Mouse (Mus musculus) v-Abl transformed pro-B cells (cell line): ENCODE data around the gene Rab29.
"Not testable (repeated sequence)": the region's sequence is repeated elsewhere in the genome, so short reads cannot be mapped to it uniquely, and the experiment has no call there.

ENCODE experiments used
- in situ Hi-C, 2 experiments: fragments of 400-800 bp; cut with MboI; formaldehyde crosslinking; loops; one replicate each; pipeline ENCODE4 v1.15.1; 2025; ENCODE audit not compliant: unreplicated experiment in 2 of 2

The Rab29 gene

DNA sequence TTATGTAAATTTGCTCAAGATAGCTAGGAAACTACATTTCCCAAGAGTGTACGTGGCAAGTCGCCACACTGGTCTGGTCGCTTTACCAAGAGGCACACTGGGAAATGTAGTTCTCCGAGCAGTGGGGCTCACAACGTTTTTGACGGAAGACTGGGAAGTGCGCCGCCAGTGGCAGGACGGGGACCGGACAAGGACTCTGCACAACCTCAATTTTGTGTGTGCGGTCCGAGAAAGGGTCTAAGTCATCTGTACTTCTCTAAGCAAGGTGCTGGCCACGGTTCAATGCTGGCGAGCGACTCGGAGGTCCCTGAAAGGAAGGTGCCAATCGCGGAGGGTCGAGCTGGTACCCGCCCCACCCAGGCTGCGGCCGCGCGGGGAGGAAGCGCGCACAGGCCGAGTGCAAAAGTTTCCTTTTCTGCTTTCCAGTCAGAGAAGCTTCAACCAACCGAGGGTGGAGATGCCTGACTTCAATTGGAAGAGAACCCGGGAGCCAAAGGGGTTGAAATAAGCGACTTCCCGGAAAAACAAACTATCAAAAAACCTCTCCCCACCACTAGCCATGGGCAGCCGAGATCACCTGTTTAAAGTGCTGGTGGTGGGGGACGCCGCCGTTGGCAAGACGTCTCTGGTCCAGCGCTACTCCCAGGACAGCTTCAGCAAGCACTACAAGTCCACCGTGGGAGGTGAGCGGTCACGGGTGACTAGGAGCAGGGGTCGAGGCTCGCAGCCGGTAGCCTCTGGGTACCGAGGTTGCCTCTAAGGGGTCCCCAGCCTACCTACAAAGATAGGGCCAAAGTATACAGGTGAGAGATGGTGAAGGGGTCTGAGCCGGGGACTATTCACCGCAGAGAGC, at the start of gene Rab29:
Gene Rab29, plus strand, starts transcription at position 132 of the 853 bp plus-strand sequence.
- in situ Hi-C loops, result loop anchor here in 1 of 2 experiments (5.0 kb wide), 1 partner anchor 35 kb away; no protein-coding TSS in a partner anchor

DNA sequence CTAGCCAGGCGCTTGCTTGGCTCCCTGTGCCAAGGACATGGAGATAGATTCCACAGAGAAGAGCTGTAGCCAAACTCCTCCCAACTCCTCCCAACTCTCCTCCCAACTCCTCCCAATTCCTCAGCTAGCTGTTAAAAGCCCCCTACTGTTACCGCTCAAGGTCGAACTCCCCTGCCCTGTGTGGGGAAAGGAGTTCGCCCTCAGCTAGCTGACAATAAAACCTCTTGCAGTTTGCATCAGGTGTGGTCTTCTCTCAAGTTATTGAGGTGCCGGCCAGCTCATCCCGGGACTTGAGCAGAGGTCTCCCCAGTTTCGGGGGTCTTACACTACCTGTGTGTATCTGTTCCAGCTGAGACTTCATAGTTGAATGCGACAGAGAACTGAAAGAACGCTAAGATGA, 46.7 kb upstream of the Rab29 start:
- in situ Hi-C loops, result not testable (repeated sequence)

DNA sequence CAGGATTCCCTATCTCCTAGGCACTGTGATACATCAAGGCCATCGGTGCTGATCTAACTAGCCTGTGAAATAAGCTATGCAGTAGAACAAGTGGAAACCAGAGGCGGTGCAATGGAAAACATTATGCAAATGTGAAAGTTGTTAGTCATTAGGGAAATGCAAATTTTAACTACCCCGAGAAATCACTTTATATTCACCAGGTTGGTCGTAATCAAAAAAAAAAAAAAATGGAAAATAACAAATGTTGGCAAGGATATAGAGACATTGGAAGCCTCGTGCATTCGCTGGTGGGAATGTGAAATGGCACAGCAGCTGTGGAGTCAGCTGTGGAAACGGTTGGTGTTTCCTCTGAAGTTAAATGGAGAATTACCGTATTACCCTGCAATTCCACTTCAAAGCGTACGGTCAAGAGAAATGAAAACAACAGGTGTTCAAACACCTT, 46.1 kb upstream of the Rab29 start:
- in situ Hi-C loops, result no loop called here

DNA sequence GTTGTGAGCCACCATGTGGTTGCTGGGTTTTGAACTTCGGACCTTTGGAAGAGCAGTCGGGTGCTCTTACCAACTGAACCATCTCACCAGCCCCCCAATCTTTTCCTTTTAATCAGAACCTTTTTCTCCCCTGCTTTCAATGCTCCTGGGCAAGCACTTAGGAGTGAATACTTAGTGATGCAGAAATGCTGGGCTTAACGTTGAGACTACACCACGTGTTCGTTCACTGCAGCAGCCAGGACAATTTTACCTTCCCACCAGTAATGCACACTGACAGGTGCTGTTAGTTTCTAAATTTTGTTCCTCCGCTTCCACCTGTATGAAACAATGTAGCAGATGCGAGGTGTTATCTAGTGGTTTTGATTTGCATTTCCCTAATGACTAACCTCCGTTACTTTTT, 44.7 kb upstream of the Rab29 start:
- in situ Hi-C loops, result no loop called here

DNA sequence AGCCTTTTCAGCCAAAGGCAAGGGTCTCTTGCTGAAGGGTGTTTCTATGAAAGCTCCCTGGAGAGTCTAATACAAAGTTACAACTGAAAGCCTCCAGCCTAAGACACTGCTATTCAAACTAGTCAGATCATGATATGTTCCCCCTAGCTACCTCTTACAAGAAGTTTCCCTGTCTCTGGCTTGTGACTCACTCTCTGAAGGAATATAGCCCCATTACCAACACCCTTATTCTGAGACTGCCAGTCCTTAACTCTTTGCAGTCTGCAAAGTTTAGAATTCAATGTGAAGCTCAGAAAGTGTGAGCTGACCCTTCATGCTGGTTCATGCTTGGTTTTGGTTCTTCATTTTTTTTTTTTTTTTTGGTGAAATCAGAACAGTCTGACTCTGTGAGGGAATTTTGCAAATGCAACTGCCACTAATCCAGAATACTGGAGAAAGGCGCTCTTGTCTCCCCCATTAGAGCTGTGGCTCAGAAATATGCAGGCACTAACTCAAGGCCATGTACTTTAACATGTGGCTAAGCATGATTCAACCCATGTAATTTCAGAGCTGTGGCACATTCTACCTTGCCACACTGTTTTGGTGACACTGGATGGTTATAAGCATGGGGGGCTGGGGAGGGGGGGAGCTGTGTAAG, 44.0 kb upstream of the Rab29 start:
- in situ Hi-C loops, result no loop called here

DNA sequence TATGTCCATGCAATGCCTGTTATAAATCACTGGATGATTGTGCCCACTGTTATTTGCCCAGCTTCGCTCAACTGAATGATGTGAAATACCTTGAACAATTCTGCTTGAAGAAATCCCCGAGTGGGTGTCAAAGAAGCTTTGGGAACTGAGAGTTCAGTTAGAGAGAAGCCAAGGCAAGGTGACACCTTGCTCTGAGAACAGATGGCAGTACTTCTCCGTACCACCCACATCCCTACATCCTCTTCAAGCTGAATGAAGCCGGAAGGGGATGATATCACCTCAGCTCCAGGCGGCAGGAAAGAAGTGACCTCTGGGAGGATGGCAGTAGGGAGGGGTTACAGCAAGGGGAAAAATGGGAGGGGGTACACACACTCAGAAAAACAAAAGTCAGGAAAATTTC, 43.5 kb upstream of the Rab29 start:
- in situ Hi-C loops, result no loop called here

DNA sequence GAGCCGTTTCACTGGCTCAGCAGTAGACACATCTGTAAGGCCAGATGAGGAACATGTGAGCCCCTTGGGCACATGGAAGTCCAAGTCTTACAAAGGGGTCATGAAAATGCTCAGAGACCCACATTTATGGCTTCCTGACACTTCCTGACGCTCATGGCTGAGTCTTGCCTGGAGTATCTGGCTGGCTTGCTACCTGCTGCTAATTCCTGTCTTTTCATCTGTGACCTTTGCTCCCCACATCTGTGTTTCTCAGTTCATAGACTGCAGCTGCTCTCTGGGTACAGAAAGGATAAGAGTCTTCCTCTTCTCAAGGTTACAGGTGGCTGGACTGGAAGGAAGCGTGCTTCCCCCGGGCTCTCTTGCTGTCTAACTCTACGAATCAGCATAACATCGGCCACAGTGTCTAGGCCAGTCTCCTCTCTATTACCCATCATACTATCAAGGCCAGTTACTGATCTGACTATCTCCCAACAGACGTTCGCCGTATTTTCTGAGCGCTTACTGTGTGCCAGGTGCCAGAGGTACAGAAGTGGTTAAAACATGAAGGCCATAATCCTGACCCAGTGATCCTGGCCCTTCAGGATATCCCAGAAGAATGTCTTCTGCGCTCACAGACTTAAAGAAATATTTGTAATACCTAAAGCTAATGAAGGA, 42.4 kb upstream of the Rab29 start:
- in situ Hi-C loops, result no loop called here

DNA sequence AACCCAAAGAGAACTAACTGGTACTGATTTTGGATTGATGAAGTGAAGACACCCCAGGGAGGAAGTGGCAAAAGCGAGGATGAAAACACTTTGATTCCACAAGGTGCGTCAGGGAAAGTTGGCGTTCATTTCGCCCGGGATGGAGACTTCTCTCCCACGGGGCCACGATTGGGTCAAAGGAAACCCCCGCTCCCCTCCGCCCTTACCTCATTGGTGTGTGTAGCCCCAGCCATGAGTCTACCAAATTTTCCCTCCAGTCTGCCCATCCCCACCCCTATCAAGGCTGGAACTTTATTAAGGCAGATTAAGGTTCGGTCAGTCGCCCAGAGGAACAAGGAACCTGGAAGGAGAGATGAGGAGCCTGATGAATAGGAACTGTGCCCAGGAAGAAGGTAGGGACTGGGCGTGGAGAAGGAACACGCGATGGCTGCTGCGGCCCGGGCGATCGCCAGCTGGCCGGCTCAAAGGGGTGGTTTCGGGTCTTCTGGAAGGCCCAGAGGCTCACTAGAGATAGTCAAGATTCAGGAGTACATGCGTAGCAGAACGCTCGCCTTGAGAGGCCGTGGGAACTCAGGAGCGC, 39.7 kb upstream of the Rab29 start, which contains the start of gene Slc41a1:
Gene Slc41a1, plus strand, starts transcription at position 287 of the 580 bp plus-strand sequence.
- in situ Hi-C loops, result no loop called here

DNA sequence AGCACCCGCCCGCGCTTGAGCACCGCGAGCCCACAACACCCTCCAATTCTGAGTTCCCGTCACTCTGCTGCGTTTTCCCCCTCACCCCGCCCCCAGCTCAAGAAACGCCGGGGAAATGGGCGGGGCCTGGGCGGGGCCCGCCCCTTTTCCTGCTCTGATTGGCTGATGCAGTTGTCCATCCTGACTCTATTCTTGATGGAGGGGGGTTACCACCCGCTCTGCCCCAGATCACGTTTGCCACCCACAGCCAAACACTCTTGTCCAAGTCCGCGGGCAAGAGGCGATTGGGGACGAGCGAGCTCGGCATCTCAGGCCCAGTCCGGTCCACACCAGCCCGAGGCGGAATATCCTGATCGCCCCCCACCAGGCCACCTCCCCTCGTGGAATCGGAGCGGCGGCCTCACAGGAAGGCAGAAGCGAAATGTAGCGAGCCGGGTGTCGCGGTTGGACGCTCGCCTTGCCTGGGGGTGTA, 39.2 kb upstream of the Rab29 start:
- in situ Hi-C loops, result no loop called here

DNA sequence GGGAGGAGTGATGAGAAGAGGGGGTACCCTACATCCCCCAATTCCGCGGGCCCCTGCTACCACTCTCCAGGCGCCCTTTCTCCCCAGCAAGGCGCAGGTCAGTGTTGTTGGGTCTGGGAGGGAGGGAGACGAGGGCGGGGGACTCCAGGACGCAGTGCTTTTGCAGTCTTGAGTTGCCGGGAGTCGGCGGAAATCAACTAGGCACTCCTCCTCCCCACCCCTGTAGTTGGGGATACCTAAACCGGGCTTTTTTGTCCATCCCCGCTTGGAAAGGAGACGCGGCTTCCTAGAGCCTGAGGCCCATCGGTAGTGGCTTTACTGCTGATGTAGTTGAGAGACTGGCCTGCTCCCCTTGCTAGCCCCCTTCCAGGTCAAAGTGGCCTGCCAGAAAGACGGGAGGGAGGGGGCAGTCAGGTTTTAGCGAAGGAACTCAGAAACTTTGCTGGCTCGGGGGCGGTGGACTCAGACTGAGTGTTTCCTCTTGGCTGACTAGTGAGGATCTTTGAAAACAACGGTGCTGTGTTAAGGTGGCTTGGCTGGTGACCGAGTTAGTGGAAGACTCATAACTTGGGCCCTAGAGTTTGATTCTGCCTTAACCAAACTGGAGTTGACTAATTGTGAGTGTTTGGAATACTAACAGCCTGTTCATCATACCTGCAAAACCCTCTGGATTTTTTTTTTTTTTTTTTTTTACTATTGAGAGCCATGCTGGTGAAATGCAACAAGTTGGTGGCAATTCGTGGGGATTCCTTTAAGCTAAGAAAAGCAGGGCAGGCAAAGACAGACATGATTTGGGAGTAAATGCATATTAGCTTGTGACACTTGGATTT, 38.5 kb upstream of the Rab29 start:
- in situ Hi-C loops, result no loop called here

DNA sequence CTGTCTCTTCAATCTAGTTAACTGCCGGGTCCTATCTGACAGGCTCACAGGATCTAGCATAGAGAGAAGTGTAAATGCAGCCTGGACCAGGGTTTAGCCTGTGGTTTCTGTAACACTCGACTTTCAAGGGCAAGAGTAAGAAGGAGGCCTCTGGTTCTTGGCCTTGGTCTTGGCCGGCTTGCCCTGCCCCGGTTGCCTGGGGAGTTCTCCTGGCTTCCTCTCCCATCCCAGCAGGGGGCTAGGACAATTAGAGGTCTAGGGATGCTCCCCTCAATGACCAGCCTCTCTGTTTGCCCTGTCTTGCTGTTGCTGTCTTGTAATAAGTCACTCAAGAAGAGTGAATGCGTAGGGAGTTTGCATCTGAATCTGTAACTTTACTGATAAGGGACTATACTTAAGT, 37.7 kb upstream of the Rab29 start:
- in situ Hi-C loops, result no loop called here

DNA sequence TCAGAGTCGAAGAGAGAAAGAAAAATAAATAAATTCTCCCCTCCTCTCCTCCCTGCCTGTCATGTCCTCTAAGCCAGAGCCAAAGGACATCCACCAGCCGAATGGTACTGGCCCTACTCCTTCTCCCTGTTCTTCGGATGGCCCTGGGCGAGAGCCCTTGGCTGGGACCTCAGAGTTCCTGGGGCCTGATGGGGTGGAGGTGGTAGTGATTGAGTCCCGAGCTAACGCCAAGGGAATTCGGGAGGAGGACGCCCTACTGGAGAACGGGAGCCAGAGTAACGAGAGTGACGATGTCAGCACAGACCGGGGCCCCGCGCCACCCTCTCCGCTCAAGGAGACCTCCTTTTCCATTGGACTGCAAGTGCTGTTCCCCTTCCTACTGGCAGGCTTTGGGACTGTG, 36.5 kb upstream of the Rab29 start:
- in situ Hi-C loops, result loop anchor here in 1 of 2 experiments (5.0 kb wide), 1 partner anchor 37 kb away; the partner anchor contains the start of gene Rab29

DNA sequence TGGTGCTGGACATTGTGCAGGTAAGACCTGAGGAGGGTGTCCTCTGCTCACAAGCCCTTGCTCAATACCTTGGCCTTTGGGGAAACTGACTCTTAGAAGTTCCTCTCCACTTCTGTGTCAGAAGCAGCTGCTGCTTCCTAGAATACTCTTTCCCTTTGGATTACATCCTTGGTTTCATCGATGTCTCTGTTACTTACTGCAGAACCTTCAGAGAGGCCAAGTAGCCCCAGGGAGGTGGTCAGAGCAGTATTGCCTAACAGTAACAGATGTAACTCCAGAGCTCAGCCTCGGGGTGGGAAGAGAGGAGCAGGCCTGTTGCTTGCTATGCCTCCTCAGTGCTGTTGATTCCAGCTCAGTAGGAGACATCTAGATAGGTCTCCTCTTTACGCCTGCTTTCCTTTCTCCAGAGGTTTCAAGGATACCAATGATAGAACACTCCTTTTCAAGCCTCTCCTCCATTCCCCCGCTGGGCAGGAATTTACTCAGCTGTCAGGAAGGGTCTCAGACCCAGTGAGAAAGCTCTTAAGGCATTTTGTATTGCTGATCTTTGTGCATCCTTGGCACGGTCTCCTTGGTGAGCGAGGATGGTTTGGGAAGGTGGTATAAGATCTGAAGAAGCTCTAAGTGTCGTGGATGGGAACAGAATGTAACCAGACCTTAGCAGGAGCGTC, 35.9 kb upstream of the Rab29 start:
- in situ Hi-C loops, result loop anchor here in 1 of 2 experiments (5.0 kb wide), 1 partner anchor 36 kb away; the partner anchor contains the start of gene Rab29

DNA sequence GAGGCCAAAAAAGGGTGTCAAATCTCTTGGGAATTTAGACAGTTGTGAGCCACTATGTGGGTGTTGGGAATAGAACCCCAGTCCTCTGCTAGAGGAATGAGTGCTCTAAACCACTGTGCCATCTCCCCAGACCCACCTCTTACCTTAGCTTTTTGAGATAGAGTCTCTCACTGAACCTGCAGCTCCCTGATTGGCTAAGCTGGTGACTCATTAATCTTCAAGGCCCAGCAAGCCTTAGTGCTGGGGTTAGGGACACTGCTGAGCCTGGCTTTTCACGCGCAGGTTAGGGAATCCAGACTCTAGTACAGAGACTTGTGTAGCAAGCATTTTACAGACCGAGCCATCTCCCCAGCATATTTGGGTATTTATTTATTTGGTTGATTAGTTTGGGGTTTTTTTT, 30.0 kb upstream of the Rab29 start:
- in situ Hi-C loops, result no loop called here

DNA sequence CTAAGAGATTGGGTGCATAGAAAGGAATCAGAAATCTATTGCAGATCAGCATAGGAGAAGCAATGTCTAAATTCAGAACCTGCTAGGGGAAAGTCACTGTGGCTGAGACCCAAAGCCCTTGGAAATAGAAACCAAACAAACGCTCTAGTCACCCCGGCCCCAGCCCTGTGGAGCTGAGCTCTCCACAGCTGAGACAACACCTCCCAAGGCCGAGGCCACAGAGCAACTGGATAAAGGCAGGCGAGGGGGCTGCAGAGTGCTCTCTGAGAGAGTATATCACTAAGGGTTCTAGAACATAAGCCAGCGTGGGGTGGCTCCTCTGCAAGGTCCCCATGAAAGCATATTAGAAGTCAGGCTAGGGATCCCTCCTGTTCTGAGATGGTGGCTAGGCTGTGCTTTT, 28.5 kb upstream of the Rab29 start:
- in situ Hi-C loops, result no loop called here

DNA sequence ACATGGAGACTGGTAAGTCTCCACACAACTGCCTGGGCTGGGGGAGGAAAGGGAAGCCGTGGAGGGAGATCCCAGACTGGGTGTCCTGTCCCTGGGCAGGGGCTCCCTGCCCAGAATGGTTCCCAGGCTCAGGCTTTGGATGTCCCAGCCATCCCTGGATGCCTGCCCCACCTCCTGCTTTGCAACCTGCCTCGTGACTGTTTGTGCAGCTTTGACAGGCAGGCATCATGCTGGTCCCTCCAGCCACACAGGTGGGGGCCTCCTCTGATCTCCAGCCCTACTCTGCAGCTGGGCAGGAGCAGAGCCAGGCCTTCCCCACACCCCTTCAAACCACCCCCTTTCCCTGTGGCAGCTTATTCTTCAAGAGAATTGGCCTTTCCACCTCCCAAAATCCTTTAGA, 27.7 kb upstream of the Rab29 start:
- in situ Hi-C loops, result no loop called here

DNA sequence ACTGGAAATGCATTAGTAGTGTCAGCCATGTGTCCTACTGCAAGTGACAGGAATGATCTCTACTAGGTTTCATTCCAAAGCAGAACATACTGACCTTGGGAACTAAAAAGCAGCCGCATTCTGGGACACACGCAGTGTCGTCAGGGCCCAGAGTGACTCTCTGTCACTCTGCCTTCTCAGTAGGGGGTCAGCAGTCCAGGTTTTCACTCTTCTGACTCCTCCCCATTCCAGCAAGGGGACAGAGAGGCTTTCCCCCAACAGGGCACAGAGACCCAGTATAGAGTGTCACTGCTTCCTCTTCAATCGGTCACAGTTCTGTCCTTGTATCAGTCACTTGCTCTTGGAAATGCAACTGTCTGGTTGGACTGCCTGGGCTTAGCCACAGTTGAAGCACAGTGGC, 24.8 kb upstream of the Rab29 start:
- in situ Hi-C loops, result no loop called here

DNA sequence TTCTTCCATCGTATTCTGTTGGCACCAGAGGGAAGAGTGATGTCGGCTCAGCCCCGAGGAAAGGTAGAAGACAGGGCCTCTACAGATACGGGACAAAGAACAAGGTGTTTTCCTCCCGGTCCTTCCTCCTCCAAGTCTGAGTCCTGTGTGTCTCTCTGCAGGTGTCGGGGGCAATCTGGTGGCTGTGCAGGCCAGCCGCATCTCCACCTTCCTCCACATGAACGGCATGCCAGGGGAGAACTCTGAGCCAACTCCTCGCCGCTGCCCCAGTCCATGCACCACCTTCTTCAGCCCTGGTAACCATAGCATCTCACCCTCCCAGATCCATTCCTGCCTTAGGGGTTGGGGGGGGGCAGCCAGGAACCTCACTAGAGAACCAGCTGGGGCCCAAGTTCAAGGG, 23.3 kb upstream of the Rab29 start:
- in situ Hi-C loops, result no loop called here

DNA sequence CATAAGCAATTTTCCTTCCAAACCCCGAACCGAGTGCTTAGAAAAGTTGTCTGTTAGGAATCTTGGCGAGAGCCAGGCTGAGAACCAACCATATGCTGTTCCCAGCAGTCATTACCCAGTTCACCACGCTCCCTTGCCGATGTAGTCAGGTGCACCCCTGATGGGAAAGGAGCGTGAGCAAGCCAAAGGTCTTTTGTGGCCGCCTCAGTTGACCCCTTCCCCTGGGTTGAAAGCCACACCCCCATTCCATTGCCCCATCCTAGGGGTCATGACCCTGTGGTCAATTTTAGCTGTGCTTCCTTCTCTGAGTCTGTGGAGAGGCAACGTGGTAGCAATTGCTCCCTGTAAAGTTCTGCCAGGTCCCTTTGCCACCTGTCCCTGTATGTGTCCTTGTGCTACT, 22.1 kb upstream of the Rab29 start:
- in situ Hi-C loops, result no loop called here
